Mouse (Mus musculus) ZHBTc4 (cell line): ENCODE data around the gene Hephl1.

Experiments used
- DNase-seq: peaks from one replicate; pipeline ENCODE4 v3.0.0-alpha.2; 2011; ENCODE audit warnings: low read depth, low spot score

Gene Hephl1

DNA sequence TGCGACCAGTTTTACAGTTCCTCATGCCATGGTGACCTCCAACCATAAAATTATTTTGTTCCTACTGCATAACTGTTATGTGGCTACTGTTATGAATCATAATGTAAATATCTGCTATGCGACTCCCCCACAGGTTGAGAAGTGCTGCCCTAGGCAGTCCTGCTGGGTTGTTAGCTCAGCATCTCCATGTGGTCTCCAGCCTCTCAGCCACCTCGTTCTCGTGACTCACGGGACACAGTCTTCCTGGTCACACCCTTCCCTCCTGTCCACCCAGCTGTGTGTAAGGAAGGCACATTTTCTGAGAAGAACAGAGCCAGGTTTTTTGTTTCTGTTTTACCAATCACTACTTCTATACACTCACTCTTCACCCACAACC lies 93.2 kb downstream of the Hephl1 start:
- DNase-seq: peak; percentile 16

DNA sequence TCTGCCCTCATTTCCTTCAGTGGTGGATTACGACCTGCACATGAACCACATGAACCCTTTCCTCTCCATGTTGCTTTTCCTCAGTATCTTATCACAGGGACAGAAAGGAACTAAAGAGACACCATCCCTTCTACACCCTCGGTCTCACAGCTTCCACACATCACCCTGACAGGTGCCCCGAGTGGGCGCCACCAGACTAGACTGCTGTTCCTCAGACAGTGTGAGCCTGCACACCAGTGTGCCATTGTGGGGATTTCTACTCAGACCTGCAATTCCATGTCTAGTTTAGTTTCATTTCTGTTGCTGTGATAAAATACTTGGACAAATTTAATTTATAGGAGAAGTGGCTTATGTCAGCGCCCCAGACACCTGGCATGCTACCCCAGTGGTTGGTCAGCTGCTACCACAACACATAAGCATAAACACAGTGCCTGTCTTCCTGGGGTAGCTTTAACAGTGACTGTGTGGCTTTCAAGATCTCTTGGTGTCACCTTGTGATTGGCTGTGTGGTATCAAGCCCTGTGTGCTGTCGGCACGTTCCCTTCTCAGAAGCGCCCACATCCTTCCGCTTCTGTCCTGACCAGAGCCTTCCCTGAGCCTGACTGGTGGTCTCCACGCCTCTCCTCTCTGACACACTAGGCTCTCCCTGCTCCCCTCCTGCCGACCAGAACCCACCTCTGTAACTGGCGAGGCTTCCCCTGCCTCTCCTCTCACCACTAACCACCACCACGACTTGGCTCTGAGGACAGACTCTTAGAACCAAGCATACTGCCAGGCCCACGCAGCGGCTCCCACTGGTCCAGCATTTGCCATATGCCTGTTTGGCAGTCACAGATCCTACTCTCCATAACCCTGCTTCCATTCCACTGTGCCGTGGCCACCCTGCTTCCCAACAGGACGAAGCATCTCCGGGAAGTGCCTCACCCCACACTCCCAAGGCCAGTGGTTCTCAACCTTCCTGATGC lies 93.8 kb downstream of the Hephl1 start:
- no peak for DNase-seq

DNA sequence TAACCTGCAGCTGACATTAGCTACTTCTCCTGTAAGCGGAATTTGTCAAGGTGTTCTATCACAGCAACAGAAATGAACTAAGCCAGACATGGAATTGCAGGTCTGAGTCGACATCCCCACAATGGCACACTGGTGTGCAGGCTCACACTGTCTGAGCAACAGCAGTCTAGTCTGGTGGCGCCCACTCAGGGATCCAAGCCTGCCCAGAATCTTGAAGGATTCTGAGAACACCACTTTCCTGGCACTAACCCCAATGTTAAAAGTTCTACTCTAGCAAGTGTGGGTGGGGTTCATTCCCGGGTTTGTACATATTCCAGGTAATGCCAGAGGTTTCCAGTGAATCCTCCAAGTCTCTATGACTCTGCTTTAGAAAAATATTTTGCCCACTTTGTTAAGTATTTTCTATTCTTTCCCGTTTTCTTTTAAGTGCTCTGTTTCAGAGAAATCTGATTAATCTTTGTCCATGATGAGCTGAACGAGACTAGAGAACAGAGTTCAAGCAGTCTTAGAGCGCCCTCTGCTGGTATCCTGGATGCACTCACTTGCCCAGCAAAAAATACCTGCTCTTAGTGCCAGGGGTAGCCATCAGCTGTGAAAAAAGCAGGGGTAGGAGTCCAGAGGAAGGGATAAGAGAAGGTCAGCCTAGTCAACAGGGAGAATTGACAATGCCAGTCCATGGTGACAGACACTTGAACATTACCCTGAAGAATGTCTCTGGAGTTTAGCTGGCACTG lies 96.5 kb downstream of the Hephl1 start:
- DNase-seq: peak; percentile 81

DNA sequence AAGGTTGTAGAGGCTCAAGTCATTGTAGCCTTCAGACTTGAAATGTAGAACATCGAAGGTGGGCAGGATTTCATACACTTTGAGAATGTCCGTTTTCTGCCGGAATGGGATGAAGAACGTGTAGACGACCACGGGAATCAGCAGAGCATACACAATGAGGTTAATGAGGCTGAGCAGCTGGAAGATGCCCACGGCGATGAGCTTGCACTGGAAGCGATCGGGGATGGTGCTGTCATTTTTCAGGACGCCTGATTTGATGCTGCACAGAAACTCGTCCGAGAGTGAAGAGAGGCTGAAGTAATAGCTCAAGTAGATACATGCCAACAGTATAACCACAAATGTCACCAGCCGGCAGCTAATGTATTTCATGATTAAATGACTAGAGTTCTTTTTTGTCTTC lies 104.3 kb downstream of the Hephl1 start:
- no peak for DNase-seq

DNA sequence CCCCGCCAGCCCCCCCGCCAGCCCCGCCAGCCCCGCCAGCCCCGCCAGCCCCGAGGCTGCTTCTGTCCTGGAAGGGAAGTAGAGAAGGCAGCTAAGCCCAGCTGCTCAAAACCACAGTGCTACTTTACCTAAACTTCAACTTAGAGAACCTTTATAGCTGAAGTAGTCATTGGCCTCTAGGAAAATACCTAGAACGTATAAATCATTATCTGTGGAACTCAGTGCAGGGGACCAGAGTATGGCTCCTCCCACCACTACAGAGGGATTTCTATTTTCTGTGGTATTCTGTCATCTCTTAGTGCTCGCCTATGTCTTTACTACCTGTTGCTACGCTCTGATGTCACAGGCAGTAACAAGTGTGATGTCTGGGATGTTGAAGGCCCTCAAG lies 107.6 kb downstream of the Hephl1 start:
- DNase-seq: no peak

DNA sequence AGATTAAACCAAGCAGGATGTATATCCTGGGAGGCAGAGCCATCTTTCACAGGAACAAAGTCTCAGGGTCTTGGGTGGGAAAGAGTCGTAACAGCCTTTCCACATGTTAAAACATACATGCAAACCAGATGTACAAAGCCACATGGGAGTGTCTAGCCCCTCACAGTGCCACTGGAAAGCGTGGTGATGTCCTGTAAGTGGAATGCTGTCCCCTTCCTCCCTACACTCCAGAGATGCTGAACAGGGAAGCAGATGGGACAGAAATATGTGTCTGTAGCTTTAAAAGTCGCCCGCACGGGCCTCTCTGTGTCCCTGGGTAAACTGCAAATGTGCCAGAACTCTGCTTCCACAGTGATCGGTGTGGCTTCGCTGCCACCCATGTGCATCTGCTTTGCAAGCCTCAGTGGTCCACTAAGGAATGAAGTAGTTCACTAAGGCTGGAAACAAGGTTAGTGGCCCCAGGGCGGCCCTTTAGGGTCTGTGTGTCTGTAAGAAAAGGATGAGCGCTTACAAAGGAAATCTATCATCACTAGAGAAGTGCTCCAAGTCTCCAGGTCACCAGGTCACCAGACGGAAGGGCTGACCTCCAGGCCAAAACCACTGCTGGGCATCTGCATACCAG lies 108.1 kb downstream of the Hephl1 start:
- DNase-seq: no peak

DNA sequence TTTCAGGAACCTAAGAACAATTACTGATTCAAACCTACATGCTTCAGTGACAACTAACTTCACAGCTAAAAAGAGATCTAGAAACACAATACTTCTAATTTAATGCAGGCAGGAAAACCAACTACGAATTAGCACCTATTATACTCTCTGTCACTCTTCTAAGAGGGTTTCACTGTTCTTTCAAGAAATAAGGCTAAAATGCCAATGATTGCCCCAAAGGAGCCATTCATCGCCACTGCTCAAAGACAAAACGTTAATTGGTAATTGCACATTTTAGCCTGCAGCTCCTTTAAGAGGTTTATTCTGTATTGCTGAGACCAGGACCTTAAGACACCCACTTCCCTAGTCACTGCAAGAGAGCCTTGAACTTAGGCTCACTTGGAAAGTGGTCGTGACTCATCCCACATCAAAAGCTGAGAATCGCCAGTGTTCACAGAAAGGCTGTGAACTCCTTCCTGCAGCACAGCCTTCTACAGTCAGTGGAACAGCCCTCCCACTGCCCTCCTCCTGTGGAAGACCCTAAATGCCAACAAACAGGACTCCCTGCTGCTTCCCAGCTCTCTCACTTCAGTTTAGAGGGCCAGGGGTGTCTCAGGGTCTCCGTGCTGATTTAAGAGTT lies 108.8 kb downstream of the Hephl1 start:
- no peak for DNase-seq
